ENCODE assay signal across 8 mouse cellular contexts in the genomic region with DNA sequence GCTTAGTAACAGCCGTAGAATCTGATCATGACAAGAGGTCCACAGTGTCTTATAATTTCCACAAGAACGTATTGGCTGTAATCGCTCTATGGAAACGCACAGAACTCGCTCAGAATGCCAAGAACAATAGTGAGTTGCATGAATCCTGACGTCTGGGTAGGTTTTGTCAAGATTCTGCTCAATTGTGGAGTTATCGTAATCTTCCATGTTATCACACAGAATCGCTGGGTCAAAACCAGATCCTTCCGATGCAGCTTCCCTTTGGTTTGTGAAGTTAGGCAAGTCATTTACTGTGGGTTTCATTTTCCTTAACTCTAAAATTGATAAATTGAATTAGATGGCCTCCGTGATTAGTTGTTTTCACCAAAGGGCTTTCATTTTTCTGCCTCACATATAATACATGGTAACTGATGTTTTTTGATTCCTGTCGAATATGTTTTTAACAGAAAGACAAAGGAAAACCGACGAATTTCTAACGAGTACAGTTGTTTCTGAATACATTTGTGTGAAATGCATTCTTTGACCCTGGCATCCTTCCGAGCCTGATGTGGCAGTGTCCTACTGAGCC. TPM values are rescaled to one million over a fixed set of nuclear protein-coding genes. Genes with fewer than 3 reads are reported as not detected.
DNase-seq lines count a peak whose midpoint lies in the region; ATAC-seq lines count a peak whose summit lies in the region.

No protein-coding gene starts in this region.

- DNase-seq in cerebellum, adult 8-10 months = peak; percentile 25
- DNase-seq in cerebellum, adult 11 months = no peak
- peak; percentile 83 for DNase-seq in 416B (ENCODE audit: low read depth)
- peak; percentile 7 for DNase-seq in embryo, embryonic 9.5 days (ENCODE audit: extremely low spot score)
- no peak for DNase-seq in adrenal gland, postnatal 36 days
- DNase-seq in urinary bladder, postnatal 36 days (ENCODE audit: low spot score in 2 of 2) = no peak

- 49% methylated on average over 15 of the region's 15 CpGs for WGBS in hindbrain, embryonic 15.5 days

- peak overlapping the region; percentile 57 for H3K9ac ChIP-seq in hindbrain, embryonic 15.5 days

- no peak for ATAC-seq in hindbrain, embryonic 15.5 days (ENCODE audit: low FRiP score, low read depth)
- 0 out of 2 replicates have a peak, but pooled peaks have one; percentile 11 for ATAC-seq in megakaryocyte, adult 5-6 weeks (ENCODE audit: poor library complexity, severe bottlenecking)

- H3K36me3 ChIP-seq in hindbrain, embryonic 15.5 days = no peaks in the 10 kb centered on the region

- peak overlapping the region; percentile 92 for H3K4me3 ChIP-seq in hindbrain, embryonic 15.5 days

- peak overlapping the region; percentile 70 for H3K27ac ChIP-seq in hindbrain, embryonic 15.5 days (replicated peaks)

- peaks cover 18% of the 10 kb centered on the region for H3K4me1 ChIP-seq in hindbrain, embryonic 15.5 days (replicated peaks)

- peak overlapping the region; percentile 96 for H3K4me2 ChIP-seq in hindbrain, embryonic 15.5 days

- no peaks in the 10 kb centered on the region for H3K9me3 ChIP-seq in hindbrain, embryonic 15.5 days

- H3K27me3 ChIP-seq in hindbrain, embryonic 15.5 days = no peaks in the 10 kb centered on the region

RNA-seq across cellular contexts. Expression of a gene that starts 0.5 kb away (rescaled TPM):
- polyA plus RNA-seq in hindbrain, embryonic 15.5 days (2015; fragmentation: Nextera tagmentation; extraction: Ambion mirVana) = 18.2 and 19.2 TPM in 2 replicates
- total RNA-seq in megakaryocyte, adult 5-6 weeks (2015) = 15.3 and 15.5 TPM in 2 replicates
- 11.8 and 31.3 TPM in 2 replicates for total RNA-seq in megakaryocyte, adult 5-6 weeks (2017)
- total RNA-seq in adrenal gland, postnatal 36 days (2021) = 10 to 100 TPM; 32.8 to 34.5 TPM

RNA-seq across cellular contexts. Expression of a gene that starts 32.1 kb away (rescaled TPM):
- polyA plus RNA-seq in hindbrain, embryonic 15.5 days (2015; fragmentation: Nextera tagmentation; extraction: Ambion mirVana) = 6.1 and 7.4 TPM in 2 replicates
- total RNA-seq in megakaryocyte, adult 5-6 weeks (2015) = 5.5 and 6.5 TPM in 2 replicates
- 6.3 and 14.4 TPM in 2 replicates for total RNA-seq in megakaryocyte, adult 5-6 weeks (2017)
- total RNA-seq in adrenal gland, postnatal 36 days (2021) = 10 to 100 TPM; 20.4 to 25.2 TPM

Comparison
In these comparisons a context has a peak if more than half of its experiments do, and no peak if none do; other contexts are left out.
1. DNase-seq: peak in cerebellum, adult 8-10 months (single experiment), 416B (single experiment) and embryo, embryonic 9.5 days (single experiment); none in cerebellum, adult 11 months (single experiment), adrenal gland, postnatal 36 days (0 of 2) and urinary bladder, postnatal 36 days (0 of 2).